Mouse (Mus musculus) limb, embryonic 12.5 days (tissue): ENCODE measurements at regions not wholly inside any gene's neighbourhood (a gene's known extent, or its start where the extent isn't known, plus 50 kb on each side); places are given as distances from the start of the nearest gene placed in this dataset.
"Not testable (repeated sequence)": the region's sequence is repeated elsewhere in the genome, so short reads cannot be mapped to it uniquely, and the experiment has no call there.

ENCODE experiments used
- ATAC-seq: fragments of 200-750 bp; cut with Nextera tagmentation; 2 replicates; pipeline ENCODE4 v1.8.0; 2017; ENCODE audit warnings: low read depth, moderate TSS enrichment; ENCODE audit not compliant: insufficient number of reproducible peaks, insufficient read depth, low FRiP score, low TSS enrichment
- H3K27ac ChIP-seq: fragments of 300-500 bp; sonication (generic); 2 replicates; pipeline ENCODE4 v1.5.1; 2016; ENCODE audit warnings: mild to moderate bottlenecking, moderate library complexity
- H3K27me3 ChIP-seq: fragments of 300-500 bp; sonication (generic); 2 replicates; pipeline ENCODE4 v1.6.1; 2016; ENCODE audit warnings: mild to moderate bottlenecking, moderate library complexity
- H3K36me3 ChIP-seq: fragments of 300-500 bp; sonication (generic); 2 replicates; pipeline ENCODE4 v1.6.1; 2016; ENCODE audit warnings: mild to moderate bottlenecking, moderate library complexity
- H3K4me1 ChIP-seq: fragments of 300-500 bp; sonication (generic); replicated peaks from 2 replicates; pipeline ENCODE4 v1.6.1; 2016
- H3K4me2 ChIP-seq: fragments of 300-500 bp; sonication (generic); 2 replicates; pipeline ENCODE4 v1.6.1; 2016; ENCODE audit warnings: mild to moderate bottlenecking, moderate library complexity
- H3K4me3 ChIP-seq: fragments of 300-500 bp; sonication (generic); replicated peaks from 2 replicates; pipeline ENCODE4 v1.5.1; 2016; ENCODE audit warnings: mild to moderate bottlenecking
- H3K9ac ChIP-seq: fragments of 300-500 bp; sonication (generic); replicated peaks from 2 replicates; pipeline ENCODE4 v1.6.1; 2016; ENCODE audit warnings: mild to moderate bottlenecking, moderate library complexity
- H3K9me3 ChIP-seq: fragments of 300-500 bp; sonication (generic); 2 replicates; pipeline ENCODE4 v1.6.1; 2016; ENCODE audit warnings: mild to moderate bottlenecking, moderate library complexity
- WGBS: fragments of 180-500 bp; shearing (Covaris S2); methylation state at CpG from one replicate; pipeline ENCODE4 v1.1.7; 2016; 5-methylcytosine and 5-hydroxymethylcytosine counted together

DNA sequence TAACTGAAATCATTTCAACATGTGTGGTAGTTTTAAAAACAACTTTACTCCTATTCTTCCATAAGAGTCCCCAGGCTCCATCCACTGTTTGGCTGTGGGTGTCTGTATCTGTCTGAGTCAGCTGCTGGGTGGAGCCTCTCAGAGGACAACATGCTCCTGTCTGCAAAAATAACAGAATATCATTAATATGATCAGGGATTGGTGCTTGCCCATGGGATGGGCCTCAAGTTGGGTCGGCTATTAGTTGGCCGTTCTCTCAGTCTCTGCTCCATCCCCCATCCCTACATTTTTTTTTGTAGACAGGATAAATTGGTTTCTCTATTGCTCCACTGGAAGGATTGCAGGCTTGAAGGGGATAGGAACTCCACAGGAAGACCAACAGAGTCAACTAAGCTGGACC, 108.5 kb upstream of the Fgf16 start:
- not testable (repeated sequence) for H3K9ac ChIP-seq, ATAC-seq, H3K4me1 ChIP-seq, H3K36me3 ChIP-seq, H3K4me3 ChIP-seq, H3K27me3 ChIP-seq, H3K4me2 ChIP-seq, H3K27ac ChIP-seq, H3K9me3 ChIP-seq
- 97% methylated on average over 2 of the region's 2 CpGs for WGBS

DNA sequence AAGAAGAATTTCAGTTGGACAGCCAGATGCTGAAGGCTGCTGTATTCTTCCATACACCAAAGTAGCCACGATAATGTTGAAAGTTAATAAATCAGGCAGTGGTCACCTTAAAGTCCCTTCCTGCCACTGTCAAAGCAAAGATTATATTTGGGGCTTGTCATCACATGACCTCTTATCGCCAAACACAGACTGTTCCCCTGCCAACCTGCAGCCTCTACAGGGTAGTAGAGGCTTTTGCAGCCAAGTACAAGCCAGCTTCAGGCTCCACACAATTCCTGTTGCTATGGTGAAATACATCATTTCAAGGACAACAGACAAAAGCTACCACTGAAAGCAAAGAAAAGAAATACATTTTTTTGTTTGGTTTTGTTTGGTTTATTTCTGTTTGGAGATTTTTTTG, 93.5 kb upstream of the Fgf16 start:
- Histone ChIP-seq H3K27ac (no peak overlapping the region), H3K27me3 (peaks cover 4% of the 10 kb centered on the region), H3K36me3 (no peaks in the 10 kb centered on the region), H3K9ac (no peak overlapping the region), H3K4me2 (no peak overlapping the region), H3K4me3 (no peak overlapping the region), H3K4me1 (no peaks in the 10 kb centered on the region), H3K9me3 (no peaks in the 10 kb centered on the region)
- 84% methylated on average over 2 of the region's 2 CpGs for WGBS
- no peak for ATAC-seq

DNA sequence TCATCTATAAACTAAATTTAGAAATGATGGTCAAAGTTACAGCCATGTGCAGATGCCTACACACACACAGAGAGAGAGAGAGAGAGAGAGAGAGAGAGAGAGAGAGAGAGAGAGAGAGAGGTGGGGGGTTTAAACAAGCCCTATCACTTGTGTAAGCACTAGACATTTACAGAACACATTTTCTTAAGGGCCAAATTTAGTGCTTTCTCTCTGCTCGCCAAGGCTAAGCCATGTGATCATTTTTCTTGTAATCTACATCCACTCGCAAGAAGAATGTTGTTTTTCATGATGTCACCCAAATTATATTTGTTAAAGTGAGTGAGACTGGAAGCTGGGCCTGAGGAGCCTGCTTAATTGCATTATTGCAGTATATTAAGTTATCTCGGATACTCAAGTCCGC, 92.8 kb upstream of the Fgf16 start:
- Histone ChIP-seq H3K4me3 (no peak overlapping the region), H3K9ac (no peak overlapping the region), H3K4me2 (no peak overlapping the region), H3K36me3 (no peaks in the 10 kb centered on the region), H3K4me1 (no peaks in the 10 kb centered on the region), H3K27me3 (peaks cover 4% of the 10 kb centered on the region), H3K9me3 (no peaks in the 10 kb centered on the region), H3K27ac (no peak overlapping the region)
- WGBS: 89% methylated on average over 4 of the region's 4 CpGs
- ATAC-seq: no peak

DNA sequence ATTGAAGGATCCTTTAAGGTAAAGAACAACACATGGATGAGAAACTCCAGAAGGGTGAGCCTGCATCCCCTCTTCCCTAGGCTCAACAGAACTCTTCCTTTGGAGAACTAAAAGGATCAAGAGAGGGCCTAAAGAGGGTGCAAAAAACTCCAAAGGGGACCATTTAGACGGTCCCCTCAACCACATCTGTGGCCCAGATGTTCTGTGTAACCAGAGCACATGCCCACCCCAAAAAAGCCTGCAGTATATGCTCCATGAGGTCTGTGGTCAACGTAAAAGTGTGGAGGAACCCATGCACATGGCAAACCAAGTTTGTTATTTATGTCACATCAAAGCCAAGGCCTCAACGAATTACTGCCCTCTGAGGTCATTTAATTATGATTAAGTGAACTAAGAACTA, 89.2 kb upstream of the Fgf16 start:
- Histone ChIP-seq H3K4me2 (no peak overlapping the region), H3K36me3 (no peaks in the 10 kb centered on the region), H3K4me3 (no peak overlapping the region), H3K9ac (no peak overlapping the region), H3K9me3 (no peaks in the 10 kb centered on the region), H3K27ac (no peak overlapping the region), H3K27me3 (peaks cover 7% of the 10 kb centered on the region), H3K4me1 (no peaks in the 10 kb centered on the region)
- 39% methylated on average over 3 of the region's 3 CpGs for WGBS
- ATAC-seq: peak; percentile 75; the same call in 1 of the 2 replicates

DNA sequence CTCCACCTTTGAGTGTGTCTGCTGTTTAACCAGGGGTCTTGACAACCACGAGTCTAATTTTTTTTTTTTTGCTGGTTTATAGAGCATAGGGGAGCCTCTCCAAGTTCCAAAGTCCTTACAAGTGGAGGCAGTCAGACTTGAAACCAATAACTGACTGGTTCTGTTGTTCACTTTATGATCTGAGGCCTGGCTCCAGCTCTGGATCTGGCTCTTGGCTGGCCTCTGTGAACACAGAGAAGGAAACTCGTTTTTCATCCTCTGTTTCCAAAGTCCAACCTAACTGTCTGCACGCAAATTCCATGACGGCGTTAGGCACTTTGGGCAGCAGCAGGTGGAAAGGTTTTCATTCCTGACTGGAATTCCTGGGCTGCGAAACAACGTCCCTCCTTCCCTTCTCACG, 80.4 kb upstream of the Fgf16 start:
- Histone ChIP-seq H3K4me1 (no peaks in the 10 kb centered on the region), H3K9me3 (no peaks in the 10 kb centered on the region), H3K9ac (no peak overlapping the region), H3K4me3 (no peak overlapping the region), H3K4me2 (no peak overlapping the region), H3K27ac (no peak overlapping the region), H3K27me3 (peaks cover 17% of the 10 kb centered on the region), H3K36me3 (no peaks in the 10 kb centered on the region)
- no peak for ATAC-seq
- WGBS: 70% methylated on average over 8 of the region's 8 CpGs

DNA sequence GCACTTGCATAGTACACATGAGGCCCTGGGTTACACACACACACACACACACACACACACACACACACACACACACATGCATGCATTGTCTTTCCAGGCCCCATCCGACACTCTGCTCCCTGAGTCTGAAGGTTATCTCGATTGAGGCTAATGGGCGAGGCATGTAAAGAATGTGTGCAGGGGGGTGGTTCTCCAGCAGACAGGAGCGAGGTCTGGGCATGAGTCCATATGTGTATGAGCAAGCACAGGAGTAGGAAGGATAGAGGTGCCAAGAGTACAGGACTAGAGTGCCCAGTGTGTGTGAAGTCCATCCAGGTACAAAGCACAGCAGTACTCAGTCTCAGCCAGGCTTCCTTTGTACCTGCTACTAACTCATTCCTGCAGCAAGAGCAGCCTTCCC, 79.6 kb upstream of the Fgf16 start:
- no peak overlapping the region for H3K4me2 ChIP-seq
- no peaks in the 10 kb centered on the region for H3K4me1 ChIP-seq
- H3K36me3 ChIP-seq: no peaks in the 10 kb centered on the region
- H3K9ac ChIP-seq: no peak overlapping the region
- no peak overlapping the region for H3K4me3 ChIP-seq
- H3K27ac ChIP-seq: no peak overlapping the region
- WGBS: 73% methylated on average over 4 of the region's 4 CpGs
- H3K27me3 ChIP-seq: peaks cover 14% of the 10 kb centered on the region; the same call in 1 of the 2 replicates
- ATAC-seq: no peak
- no peaks in the 10 kb centered on the region for H3K9me3 ChIP-seq

DNA sequence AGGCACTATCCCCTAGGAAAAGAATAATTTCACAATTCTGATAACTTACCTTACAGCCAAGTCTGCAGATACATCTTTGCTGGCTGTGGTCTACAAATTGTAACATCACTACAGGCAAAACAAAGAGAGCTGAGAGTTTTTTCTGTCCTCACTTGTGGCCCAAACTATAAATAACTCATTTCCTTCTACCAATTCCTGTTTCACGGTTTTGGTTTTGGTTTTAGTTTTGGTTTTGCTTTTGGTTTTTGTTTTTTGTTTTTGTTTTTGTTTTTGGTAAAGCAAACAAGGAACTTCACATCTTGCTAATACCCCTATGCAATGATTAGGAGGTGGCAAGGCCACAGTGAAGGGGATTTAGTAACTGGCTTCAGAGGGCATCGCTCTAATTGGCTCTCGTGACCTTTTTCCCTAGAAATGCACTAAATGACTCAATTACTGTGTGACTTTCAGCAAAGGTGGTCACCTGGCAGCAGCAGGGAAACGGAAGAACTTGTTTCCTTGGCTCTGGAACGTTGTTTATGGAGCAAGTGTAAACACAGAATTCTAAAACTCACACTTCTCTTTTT, 53.3 kb upstream of the Fgf16 start:
- no peak overlapping the region for H3K27ac ChIP-seq
- no peaks in the 10 kb centered on the region for H3K36me3 ChIP-seq
- no peak overlapping the region for H3K4me2 ChIP-seq
- H3K27me3 ChIP-seq: peaks cover 28% of the 10 kb centered on the region; the same call in 1 of the 2 replicates
- H3K4me1 ChIP-seq: 0 out of 2 replicates have a peak, but pooled peaks cover 3% of the 10 kb centered on the region
- no peaks in the 10 kb centered on the region for H3K9me3 ChIP-seq
- no peak overlapping the region for H3K4me3 ChIP-seq
- WGBS: 40% methylated on average over 5 of the region's 5 CpGs
- H3K9ac ChIP-seq: no peak overlapping the region
- ATAC-seq: no peak
